Mouse (Mus musculus) myocyte (in vitro differentiated cells): ENCODE measurements around the gene Slc24a2. TPM values are rescaled to one million over a fixed set of nuclear protein-coding genes. Genes with fewer than 3 reads are reported as not detected.

ENCODE experiments used
- H3K27me3 ChIP-seq: one replicate; pipeline ENCODE4 v1.6.1; 2011; ENCODE audit not compliant: control insufficient read depth, insufficient read depth, insufficient read length
- H3K36me3 ChIP-seq: one replicate; pipeline ENCODE4 v1.6.1; 2011; ENCODE audit not compliant: control insufficient read depth, insufficient read depth
- H3K4me2 ChIP-seq: one replicate; pipeline ENCODE4 v1.6.1; 2011; ENCODE audit warnings: low read depth, control low read depth
- H3K4me3 ChIP-seq: one replicate; pipeline ENCODE4 v1.5.1; 2011; ENCODE audit warnings: mild to moderate bottlenecking, control low read depth, moderate library complexity
- H3K79me2 ChIP-seq: one replicate; pipeline ENCODE4 v1.6.1; 2011; ENCODE audit not compliant: control insufficient read depth, insufficient read depth
- H3ac ChIP-seq: one replicate; pipeline ENCODE4 v1.6.1; 2011; ENCODE audit not compliant: control insufficient read depth, insufficient read length
- CEBPB ChIP-seq: IDR thresholded peaks from 2 replicates; pipeline ENCODE4 v1.6.1; 2011; ENCODE audit warnings: mild to moderate bottlenecking, moderate library complexity; ENCODE audit not compliant: poor library complexity, insufficient read depth, severe bottlenecking
- E2F4 ChIP-seq: IDR thresholded peaks from one replicate; pipeline ENCODE4 v1.6.1; 2011; ENCODE audit warnings: mild to moderate bottlenecking, control low read depth, moderate library complexity; ENCODE audit not compliant: insufficient read depth
- MAX ChIP-seq: IDR thresholded peaks from one replicate; pipeline ENCODE4 v1.6.1; 2011; ENCODE audit warnings: low read depth, mild to moderate bottlenecking, control low read depth
- MYOD1 ChIP-seq, 3 experiments: IDR thresholded peaks; one replicate each; pipeline ENCODE4 v1.6.1; 2011; ENCODE audit warnings: control low read depth in 2 of 3, low read depth in 2 of 3, mild to moderate bottlenecking in 2 of 3, moderate library complexity in 1 of 3; ENCODE audit not compliant: insufficient read length in 2 of 3, control insufficient read depth in 1 of 3
- MYOG ChIP-seq, 3 experiments: IDR thresholded peaks; one replicate each; pipeline ENCODE4 v1.6.1; 2011; ENCODE audit warnings: control low read depth in 2 of 3, low read depth in 2 of 3, mild to moderate bottlenecking in 2 of 3; ENCODE audit not compliant: insufficient read length in 2 of 3, control insufficient read depth in 1 of 3, insufficient read depth in 1 of 3
- POLR2A ChIP-seq: IDR thresholded peaks from one replicate; pipeline ENCODE4 v1.6.1; 2011; ENCODE audit warnings: low read depth, mild to moderate bottlenecking, control low read depth, moderate library complexity; ENCODE audit not compliant: insufficient read length
- POLR2AphosphoS2 ChIP-seq: IDR thresholded peaks from one replicate; pipeline ENCODE4 v1.6.1; 2011; ENCODE audit warnings: low read depth, control low read depth; ENCODE audit not compliant: insufficient read length
- REST ChIP-seq: IDR thresholded peaks from one replicate; pipeline ENCODE4 v1.6.1; 2011; ENCODE audit warnings: mild to moderate bottlenecking, control low read depth, moderate library complexity; ENCODE audit not compliant: insufficient read depth, insufficient read length
- SRF ChIP-seq: IDR thresholded peaks from one replicate; pipeline ENCODE4 v1.6.1; 2011; ENCODE audit warnings: low read depth; ENCODE audit not compliant: control insufficient read depth, insufficient read length
- TCF12 ChIP-seq: IDR thresholded peaks from one replicate; pipeline ENCODE4 v1.6.1; 2011; ENCODE audit warnings: mild to moderate bottlenecking, control low read depth; ENCODE audit not compliant: poor library complexity, insufficient read depth, severe bottlenecking
- TCF3 ChIP-seq: IDR thresholded peaks from one replicate; pipeline ENCODE4 v1.6.1; 2011; ENCODE audit warnings: low read depth, control low read depth; ENCODE audit not compliant: insufficient read length
- USF1 ChIP-seq: IDR thresholded peaks from one replicate; pipeline ENCODE4 v1.6.1; 2011; ENCODE audit warnings: low read depth, mild to moderate bottlenecking, control low read depth, moderate library complexity
- polyA plus RNA-seq: library from polyadenylated mRNA; unstranded; fragments of >200 nt; fragmentation: generic; extraction: Trizol; gene quantifications from one replicate; pipeline ENCODE4 v1.2.1, GENCODE M21; 2012; ENCODE audit warnings: missing spikeins

Gene Slc24a2
- polyA plus RNA-seq, 1 experiment: under 0.01 TPM

DNA sequence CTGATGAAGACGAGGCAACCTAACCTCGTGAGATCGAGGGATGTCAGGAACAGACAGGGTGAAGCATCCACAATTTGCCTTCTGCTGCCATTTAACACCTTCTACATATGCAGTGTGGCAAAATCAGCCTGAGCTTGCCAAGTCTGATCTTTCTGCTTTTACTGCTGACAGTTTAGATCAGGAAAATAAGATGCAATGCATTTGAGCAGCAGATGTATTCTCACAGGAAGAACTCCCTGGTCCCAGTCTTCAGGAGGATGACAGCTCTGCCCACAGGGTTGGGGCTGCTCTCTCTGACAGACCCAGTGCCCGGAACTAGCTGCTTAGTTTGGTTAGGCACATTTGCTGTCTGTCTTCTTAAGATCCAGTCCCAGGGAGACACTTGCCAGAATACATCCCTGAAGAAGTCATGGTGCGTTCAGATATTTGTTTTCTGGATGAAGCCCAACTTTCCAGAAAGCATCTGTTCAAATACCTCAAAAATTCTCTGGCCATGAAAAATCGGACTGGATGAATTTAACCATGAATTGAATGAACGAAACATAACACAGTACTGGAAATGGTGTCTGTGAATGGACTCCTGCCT is 188.8 kb downstream of the Slc24a2 start:
- TF ChIP-seq USF1 (no peak), E2F4 (no peak), POLR2AphosphoS2 (no peak), SRF (no peak), POLR2A (no peak), REST (no peak), MAX (no peak), MYOD1 (IDR thresholded peaks at IDR 0.05; ENCODE audit: control insufficient read depth in 1 of 3, insufficient read length in 2 of 3, low read depth in 2 of 3) (no peak), CEBPB (no peak), TCF3 (no peak), MYOG (IDR thresholded peaks at IDR 0.05; ENCODE audit: control insufficient read depth in 1 of 3, insufficient read depth in 1 of 3, insufficient read length in 2 of 3, low read depth in 2 of 3) (no peak), TCF12 (no peak)
- Histone ChIP-seq H3K4me2 (no peak overlapping the region), H3K27me3 (no peaks in the 10 kb centered on the region), H3K36me3 (no peaks in the 10 kb centered on the region), H3K4me3 (no peak overlapping the region), H3ac (no peak overlapping the region), H3K79me2 (no peaks in the 10 kb centered on the region)

- no peaks in the 10 kb centered on the region for H3K27me3 ChIP-seq
- TF ChIP-seq SRF (no peak), MYOG (IDR thresholded peaks at IDR 0.05; ENCODE audit: control insufficient read depth in 1 of 3, insufficient read depth in 1 of 3, insufficient read length in 2 of 3, low read depth in 2 of 3) (no peak), USF1 (no peak), CEBPB (no peak), TCF12 (no peak), POLR2AphosphoS2 (no peak)
- H3K4me3 ChIP-seq: no peak overlapping the region
- H3K36me3 ChIP-seq: no peaks in the 10 kb centered on the region
- no peaks in the 10 kb centered on the region for H3K79me2 ChIP-seq
- no peak overlapping the region for H3K4me2 ChIP-seq
- H3ac ChIP-seq: no peak overlapping the region
Observed at GRCm38 (mm10) chr4:87037592-87037991, 192.7 kb downstream of the Slc24a2 start.

- TF ChIP-seq POLR2A (no peak), MYOG (IDR thresholded peaks at IDR 0.05; ENCODE audit: control insufficient read depth in 1 of 3, insufficient read depth in 1 of 3, insufficient read length in 2 of 3, low read depth in 2 of 3) (no peak), MYOD1 (IDR thresholded peaks at IDR 0.05; ENCODE audit: control insufficient read depth in 1 of 3, insufficient read length in 2 of 3, low read depth in 2 of 3) (no peak), REST (no peak), POLR2AphosphoS2 (no peak), CEBPB (no peak), SRF (no peak), USF1 (no peak), MAX (no peak), TCF12 (no peak), TCF3 (no peak), E2F4 (no peak)
- Histone ChIP-seq H3K4me3 (no peak overlapping the region), H3K4me2 (no peak overlapping the region), H3ac (no peak overlapping the region), H3K27me3 (no peaks in the 10 kb centered on the region), H3K36me3 (no peaks in the 10 kb centered on the region), H3K79me2 (no peaks in the 10 kb centered on the region)
Observed at GRCm38 (mm10) chr4:87036507-87036906, 193.8 kb downstream of the Slc24a2 start.

DNA sequence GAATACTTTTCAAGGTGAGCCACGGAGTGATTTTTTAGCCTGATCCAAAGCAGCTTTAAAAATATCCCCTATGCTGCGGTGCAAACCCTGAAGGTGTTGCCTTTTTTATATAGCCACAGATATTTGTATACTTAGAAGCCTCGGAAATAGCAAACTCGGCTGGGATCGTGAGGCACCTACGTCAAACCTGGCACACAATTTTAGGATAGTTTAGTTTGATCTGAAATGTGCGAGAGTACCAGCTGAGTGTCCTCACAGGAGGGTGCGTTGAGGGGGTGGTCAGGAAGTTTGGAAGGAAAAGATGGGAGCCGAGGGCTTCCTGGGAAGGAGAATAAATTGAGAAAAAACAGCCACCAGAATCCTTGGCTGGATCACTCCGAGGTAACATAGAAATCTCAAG is 194.6 kb downstream of the Slc24a2 start:
- Histone ChIP-seq H3K4me3 (no peak overlapping the region), H3K4me2 (no peak overlapping the region), H3K27me3 (no peaks in the 10 kb centered on the region), H3ac (no peak overlapping the region), H3K79me2 (no peaks in the 10 kb centered on the region), H3K36me3 (no peaks in the 10 kb centered on the region)
- TF ChIP-seq POLR2A: no peak
- TF ChIP-seq REST: no peak
- no peak for TF ChIP-seq POLR2AphosphoS2
- TF ChIP-seq MYOG (IDR thresholded peaks at IDR 0.05; ENCODE audit: control insufficient read depth in 1 of 3, insufficient read depth in 1 of 3, insufficient read length in 2 of 3, low read depth in 2 of 3): no peak
- no peak for TF ChIP-seq TCF3
- TF ChIP-seq MYOD1 (IDR thresholded peaks at IDR 0.05; ENCODE audit: control insufficient read depth in 1 of 3, insufficient read length in 2 of 3, low read depth in 2 of 3): no peak
- no peak for TF ChIP-seq TCF12

- TF ChIP-seq POLR2A: no peak
- no peak for TF ChIP-seq TCF3
- no peak for TF ChIP-seq E2F4
- TF ChIP-seq CEBPB: no peak
- TF ChIP-seq SRF: no peak
- no peak for TF ChIP-seq MYOD1 (IDR thresholded peaks at IDR 0.05; ENCODE audit: control insufficient read depth in 1 of 3, insufficient read length in 2 of 3, low read depth in 2 of 3)
- TF ChIP-seq REST: no peak
- TF ChIP-seq TCF12: no peak
- no peak for TF ChIP-seq POLR2AphosphoS2
- TF ChIP-seq MYOG (IDR thresholded peaks at IDR 0.05; ENCODE audit: control insufficient read depth in 1 of 3, insufficient read depth in 1 of 3, insufficient read length in 2 of 3, low read depth in 2 of 3): no peak
- no peak for TF ChIP-seq MAX
- no peak for TF ChIP-seq USF1
- H3K4me3 ChIP-seq: no peak overlapping the region
- H3K27me3 ChIP-seq: no peaks in the 10 kb centered on the region
- H3K4me2 ChIP-seq: no peak overlapping the region
- H3K36me3 ChIP-seq: no peaks in the 10 kb centered on the region
- no peaks in the 10 kb centered on the region for H3K79me2 ChIP-seq
- no peak overlapping the region for H3ac ChIP-seq
Observed at GRCm38 (mm10) chr4:87032632-87033031, 197.6 kb downstream of the Slc24a2 start.
